Mouse (Mus musculus): Measurements from ENCODE around the gene Macf1. TPM values are rescaled to one million over a fixed set of nuclear protein-coding genes. Genes with fewer than 3 reads are reported as not detected.
"Not testable (repeated sequence)": the region's sequence is repeated elsewhere in the genome, so short reads cannot be mapped to it uniquely, and the experiment has no call there.

Macf1 gene
- total RNA-seq, 2 experiments from 2014 or later, result 108 to 123 TPM

DNA sequence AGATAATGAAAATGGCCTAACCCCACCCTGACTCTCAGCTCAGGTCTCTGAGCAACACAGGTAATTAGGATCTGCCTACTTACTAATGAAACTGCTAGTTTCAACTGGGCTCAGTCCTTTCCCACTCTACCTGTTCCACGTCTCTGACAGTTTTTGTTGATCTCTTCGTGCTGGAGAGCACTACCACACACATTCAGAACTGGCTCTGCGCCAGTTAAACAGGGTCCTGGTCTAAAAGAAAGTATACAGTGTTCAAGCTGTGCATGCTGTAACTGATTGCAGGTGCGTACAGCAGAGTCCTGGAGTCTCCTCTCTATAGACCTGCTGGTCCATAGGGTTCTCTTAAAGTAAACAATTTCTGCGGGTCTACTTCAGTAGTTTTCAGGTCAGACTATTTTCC is 41.3 kb downstream of the Macf1 start:
- DNase-seq (ENCODE audit: low spot score in 2 of 2), result no peak

DNA sequence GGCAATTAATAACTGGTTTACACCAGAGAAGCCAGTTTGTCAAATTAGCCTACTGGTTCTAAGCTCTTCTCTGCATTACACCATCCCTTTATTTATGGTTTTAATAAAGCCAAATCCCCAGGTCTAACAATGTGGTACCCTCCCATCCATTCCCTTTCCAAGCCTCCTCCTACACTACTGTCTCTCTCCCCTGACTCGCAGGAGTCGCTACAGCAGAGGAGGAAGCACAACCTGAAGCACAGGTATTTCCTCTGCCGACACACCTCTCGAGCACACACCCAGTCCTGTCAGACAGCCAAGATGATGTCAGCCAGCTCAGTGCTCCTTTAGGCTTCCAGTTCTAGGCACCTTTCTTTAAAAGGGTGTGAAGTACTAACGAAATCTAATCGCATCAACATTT is 47.0 kb downstream of the Macf1 start:
- DNase-seq (ENCODE audit: low spot score in 2 of 2), result no peak

DNA sequence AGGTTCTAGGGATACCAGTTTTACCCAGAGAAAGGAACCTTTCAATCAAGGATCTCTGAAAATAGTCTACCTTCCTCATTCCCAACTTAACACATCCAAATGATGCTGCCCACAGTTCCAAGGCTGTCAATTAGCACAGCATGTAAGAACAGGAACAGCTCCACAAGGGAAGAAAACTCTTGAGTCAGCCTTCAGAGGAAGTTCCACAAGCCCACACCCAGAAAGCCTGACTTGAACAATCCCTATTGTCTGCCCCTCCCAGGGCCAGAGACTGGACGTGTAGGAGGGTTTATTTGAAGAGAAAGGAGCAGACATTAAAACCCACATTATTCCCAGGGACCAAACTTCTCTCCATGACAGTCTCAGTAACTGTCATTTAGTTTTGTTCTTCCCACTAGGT is 48.7 kb downstream of the Macf1 start:
- no peak for DNase-seq (ENCODE audit: low spot score in 2 of 2)

DNA sequence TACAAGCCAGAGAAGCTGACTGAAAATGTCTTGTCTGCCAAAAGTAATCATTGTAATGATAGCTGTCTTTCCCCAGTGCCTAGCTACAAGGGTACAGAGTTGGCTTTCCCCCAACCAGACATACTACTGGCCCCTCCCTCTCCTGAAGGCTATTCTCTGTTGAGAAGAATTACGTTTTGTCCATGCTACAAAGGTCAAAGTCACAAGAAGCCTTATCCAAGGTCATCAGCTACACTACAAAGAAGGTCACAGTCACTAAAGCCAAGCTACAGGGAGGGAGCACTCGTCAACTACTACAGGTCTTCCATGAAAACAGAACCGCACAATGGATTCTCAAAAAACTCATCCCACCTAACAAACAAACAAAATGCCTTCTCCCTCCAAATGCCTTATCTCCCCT is 49.7 kb downstream of the Macf1 start:
- DNase-seq (ENCODE audit: low spot score in 2 of 2), result no peak

DNA sequence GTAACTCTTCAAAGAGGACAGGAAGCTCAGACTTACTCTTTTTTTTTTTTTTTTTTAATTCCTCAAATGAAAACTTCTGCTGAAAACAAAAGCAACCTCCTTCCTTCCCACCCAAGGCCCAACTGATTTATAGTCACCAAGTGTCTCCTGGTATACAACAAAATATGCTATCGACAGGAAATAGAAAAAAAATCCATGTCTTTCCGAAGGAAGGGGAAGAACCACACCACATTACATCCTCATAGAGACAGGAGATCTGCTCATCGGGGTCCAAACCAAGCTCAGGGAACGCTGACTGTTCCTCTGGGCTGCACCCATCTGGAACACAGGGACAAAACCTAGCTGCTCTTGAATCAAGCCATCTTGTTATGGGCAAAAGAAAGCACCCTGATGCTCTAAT is 50.3 kb downstream of the Macf1 start:
- DNase-seq (ENCODE audit: low spot score in 2 of 2), result no peak

DNA sequence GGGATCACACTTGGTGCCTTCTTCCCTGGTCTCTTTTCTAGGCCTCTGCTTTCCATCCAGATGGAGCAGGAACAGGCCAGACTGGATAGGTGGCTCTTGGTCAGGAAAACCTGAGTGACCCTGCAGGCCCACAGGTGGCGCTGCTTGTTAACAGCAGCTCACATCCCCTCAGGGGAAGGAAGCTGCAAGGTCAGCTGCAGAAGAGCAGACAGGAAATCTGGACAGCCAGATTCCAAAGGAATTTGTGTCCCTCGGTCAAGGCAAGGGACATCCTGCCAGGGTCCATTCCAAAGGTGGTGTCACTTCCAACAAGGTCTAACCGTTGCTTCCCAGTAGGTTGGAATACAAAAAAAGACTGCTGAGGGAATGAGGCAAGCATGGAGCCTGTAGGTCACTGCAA is 50.8 kb downstream of the Macf1 start:
- peak; percentile 57 to 63 for DNase-seq (ENCODE audit: low spot score in 2 of 2)

DNA sequence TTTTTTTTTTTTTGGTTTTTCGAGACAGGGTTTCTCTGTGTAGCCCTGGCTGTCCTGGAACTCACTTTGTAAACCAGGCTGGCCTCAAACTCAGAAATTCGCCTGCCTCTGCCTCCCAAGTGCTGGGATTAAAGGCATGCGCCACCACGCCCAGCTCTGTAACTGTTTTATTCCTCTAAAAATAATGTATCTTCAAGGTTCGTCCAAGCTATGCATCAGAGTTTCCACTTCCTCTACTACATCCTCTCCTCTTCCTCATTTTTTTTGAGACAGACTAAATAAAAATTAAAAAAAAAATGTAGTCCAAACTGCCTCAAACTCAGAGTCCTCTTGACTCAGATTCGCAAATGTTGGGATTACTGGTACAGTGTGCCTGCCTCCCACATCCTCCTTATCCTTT is 52.0 kb downstream of the Macf1 start:
- not testable (repeated sequence) for DNase-seq (ENCODE audit: low spot score in 2 of 2)

DNA sequence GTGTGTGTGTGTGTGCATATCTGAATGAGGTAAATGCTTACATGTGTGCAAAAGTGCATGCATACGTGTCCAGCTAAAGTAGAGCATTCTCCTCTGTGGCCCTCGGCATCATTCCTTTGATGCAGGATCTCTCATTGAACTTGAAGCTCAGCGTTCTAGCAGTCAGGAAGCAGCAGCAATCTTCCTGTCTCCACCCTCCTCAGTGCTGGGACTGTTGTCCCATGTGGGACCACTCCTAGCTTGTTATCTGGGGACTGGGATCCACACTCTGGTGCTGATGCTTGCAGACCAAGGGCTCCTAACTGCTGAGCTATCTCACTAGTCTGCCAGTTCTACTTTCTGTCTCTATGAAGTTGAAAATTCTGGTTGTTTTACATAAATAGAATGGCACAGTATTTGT is 52.5 kb downstream of the Macf1 start:
- DNase-seq (ENCODE audit: low spot score in 2 of 2), result no peak

DNA sequence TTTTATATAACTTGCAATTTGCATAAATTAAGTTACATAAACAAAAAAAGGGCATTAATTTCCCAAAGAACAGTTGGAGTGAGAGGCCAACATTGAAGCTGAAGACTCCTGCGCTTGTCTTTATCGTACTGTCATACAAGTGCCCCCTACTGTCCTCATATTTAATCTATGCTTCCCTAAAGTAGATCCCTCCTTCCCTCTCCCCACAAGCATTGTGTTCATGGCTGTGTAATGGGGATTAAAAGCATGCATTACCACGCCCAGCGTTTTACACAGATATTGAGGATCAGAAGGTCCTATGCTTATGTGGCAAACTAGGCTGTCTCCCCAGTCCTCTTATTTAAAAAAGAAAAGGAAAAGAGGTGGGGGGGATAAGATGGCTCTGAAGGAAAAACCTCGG is 56.5 kb downstream of the Macf1 start:
- DNase-seq (ENCODE audit: low spot score in 2 of 2), result no peak

DNA sequence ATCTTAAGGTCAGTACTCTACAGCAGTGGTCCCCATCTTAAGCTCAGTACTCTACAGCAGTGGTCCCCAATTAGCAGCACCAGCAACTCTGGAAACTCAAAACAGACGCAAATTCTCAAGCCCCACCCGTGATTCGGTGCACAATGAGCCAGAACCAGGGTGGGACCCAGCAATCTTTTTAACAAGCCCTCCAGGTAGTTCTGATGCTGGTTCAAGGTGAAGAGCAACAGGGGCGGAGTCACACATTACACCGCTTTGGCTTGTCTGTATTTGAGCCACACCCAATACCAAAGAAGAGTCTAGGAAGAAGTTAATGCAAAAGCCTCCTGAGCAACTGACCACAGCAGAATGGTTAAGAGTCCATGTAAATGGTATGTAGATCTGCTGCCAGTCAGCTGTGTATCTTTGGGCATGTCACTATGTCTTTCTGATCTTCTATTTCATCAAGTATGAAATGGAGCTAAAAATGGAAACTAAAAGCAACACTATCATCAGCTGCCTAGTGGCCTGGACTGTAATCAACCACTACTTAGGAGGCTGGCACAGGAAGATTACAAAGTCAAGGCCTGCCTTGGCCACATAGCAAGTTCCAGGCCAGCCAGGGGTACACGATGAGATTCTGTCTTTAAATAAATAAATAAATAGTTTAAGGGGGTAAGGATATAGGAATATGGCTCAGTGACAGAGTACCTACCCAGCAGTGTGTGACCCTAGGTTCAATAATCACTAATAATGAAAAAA is 58.7 kb downstream of the Macf1 start:
- no peak for DNase-seq (ENCODE audit: low spot score in 2 of 2)

DNA sequence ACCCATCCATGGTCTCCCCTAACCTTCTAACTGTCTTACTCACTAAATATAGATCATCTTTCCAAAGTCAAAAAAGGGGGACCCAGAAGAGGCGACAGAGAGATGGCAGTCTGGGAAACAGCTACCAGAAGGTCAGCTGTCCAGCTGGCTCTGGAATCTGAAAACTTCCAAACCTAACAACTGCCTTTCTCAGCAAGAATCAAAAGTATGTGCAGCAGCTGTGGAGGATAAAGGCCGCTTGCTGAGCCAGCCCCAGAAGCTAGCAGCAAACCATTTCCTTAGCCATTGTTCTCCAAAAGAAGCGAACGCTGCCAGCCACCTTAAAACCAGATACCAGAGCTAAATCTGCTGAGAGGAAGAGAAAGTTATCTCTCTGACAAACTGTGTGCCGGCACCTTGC is 59.7 kb downstream of the Macf1 start:
- no peak for DNase-seq (ENCODE audit: low spot score in 2 of 2)

DNA sequence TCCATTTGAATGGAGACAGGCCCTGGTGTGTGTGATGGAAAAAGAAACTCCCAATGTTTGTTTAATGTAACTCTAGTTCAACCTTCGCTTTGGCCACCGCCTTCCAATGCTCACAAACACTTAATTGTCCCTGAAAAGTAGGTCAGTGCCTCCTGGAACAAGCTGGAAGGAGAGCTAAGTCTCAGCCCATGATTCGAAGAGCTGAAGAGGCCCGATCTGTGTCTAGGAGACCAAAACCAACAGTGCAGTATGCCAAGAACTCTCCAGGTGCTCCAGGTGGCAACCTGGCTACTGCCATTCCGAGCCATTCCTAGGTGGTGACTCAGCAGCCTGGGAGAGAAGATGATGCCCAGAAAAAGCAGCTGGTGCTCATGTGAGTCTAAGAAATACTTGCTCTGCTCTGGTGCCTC is 60.4 kb downstream of the Macf1 start:
- no peak for DNase-seq (ENCODE audit: low spot score in 2 of 2)

DNA sequence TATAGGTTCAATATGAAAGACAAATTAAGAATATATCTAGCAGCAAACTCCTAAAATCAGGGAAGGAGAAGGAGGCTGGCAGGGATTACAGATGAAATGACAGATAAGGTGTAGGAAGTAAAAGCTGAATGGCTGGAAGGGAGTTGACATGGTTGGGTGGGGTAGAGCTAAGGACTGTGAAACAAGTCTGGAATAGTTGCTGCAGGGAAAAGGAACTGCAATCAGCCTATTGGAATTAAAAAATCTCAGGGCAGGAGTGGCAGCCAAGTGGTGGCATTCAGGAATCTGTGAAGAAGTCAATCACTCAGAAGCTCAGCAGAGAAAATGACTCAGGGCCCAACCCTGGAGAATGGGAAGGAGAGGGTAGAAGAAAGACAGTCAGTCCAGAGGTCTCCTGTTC is 62.4 kb downstream of the Macf1 start:
- no peak for DNase-seq (ENCODE audit: low spot score in 2 of 2)

DNA sequence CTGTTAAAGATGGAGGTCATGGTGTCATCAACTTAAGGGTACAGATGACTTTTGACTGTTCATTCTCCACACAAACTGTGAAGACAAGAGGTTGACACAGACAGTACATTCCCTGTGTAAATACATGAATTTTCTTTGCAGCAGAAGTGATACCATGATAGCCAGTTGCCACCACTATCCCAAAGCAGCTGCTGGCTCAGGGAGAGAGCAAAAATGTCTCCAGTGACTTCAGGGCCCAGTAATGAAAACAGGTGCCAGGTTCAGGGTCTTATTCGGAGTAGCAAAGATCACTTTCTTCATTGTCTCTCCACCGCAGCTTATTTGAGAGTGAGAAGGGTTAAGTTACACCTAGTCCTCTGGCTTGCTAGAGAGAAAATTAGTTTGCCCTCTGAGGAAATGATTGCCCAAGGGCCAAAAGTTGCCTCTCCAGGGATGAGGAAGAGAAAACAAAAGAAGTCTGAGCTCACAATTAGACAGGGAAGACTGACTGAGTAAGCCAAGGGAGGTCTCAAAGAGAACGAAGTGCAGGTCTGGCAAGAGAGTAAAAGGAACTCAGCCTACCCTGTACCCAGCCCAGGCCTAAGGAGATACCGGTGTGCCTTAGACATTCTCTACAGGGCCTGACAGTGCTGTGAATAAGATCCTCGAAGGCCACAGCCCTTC is 66.3 kb downstream of the Macf1 start:
- no peak for DNase-seq (ENCODE audit: low spot score in 2 of 2)

DNA sequence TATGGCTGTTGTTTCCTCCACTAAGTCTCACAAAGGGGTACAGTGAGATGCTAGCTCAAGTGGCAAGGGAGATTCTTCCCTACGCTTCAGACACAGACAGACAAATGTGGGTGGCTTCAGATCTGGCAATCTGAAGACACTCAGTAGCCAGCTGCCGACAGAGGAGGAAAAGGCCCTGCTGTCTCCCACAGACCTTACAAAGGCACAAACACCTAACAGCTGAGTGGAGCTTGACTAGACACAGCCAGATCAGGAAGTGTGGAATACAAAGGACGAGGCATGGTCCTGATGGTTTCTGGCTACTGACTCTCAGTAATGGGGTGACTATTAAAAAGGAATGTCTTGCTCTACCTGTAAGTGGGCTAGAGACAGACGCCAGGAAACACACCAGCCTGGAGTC is 67.2 kb downstream of the Macf1 start:
- no peak for DNase-seq (ENCODE audit: low spot score in 2 of 2)

DNA sequence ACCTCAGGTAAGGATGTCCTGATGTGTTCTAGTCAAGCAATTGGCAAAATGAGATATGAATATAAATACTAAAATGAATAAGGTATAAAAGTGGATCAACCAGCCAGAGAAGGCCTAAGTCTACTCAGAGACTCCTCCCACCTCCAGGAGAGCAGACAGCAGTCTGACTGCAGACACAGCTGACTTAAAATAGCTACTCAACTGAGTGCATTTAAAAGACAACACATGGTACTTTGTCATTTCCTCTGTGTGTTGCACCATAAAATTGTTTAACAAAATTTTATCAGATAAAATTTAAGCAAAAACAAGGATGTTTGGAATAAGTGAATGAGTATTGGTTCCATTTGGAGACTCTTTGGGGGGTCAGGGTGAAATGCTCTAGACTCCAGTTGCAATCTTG is 67.7 kb downstream of the Macf1 start:
- DNase-seq (ENCODE audit: low spot score in 2 of 2), result no peak

DNA sequence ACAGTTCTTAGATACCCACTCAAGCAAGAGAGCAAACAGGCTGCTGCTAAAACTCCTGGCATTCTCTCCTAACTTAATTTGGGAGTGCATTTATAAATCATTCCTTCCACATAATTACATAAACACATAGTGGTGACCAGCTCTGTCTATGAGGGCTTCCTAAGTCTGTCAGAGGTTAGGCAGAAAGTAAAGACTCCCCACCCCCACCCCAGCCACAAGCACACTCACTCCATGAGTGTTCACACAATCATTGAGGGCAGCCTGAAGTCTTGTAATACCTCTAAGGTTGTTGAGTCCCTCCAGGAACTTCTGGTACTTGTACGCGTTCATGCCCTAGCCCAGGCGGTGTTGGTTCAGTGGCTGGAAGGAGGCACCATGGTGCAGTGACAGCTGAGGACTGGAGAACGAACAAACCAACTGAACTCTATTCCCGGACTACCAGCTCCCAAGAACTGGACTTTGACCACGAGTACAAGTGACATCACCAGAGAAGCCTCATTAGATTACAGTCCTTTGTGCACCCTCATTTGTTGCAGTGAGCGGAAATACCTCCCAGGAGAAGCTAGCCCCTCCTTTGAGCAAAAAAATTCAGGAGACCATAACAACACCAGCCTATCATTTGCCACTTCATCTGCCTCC is 70.7 kb downstream of the Macf1 start:
- no peak for DNase-seq (ENCODE audit: low spot score in 2 of 2)

DNA sequence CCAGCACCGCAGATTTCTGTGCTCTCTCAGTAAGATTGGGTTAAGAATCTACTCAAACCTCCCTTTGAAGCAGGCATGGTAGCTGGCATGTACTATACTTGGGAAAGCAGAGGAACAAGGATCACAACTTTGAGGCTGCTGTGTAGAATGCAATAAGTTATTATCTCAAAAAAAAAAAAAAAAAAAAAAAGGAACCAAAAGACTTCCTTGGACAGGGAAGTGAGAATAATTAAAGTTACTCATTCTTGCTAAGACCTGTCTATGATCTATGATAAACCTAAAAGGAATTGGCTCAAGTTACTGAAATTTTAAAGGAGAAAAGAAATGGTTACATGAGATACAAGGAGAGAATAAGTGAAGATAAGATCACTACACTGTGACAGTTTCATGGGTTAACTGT is 72.2 kb downstream of the Macf1 start:
- no peak for DNase-seq (ENCODE audit: low spot score in 2 of 2)

DNA sequence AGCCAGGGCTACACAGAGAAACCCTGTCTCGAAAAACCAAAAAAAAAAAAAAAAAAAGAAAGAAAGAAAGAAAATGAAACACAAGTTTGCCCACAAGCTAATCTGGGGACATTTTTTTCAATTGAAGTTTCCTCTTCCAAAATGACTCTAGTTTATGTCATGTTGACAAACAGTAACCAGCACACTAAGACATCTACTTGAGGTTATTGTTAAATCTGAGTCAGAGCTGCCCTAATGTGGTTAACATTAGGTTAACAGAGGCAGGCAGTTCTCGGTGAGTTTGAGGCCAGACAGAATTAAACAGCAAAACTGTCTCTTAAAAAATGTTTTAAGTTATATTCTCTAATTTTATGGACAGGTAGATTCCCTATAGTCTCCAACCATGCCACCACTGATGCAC is 72.9 kb downstream of the Macf1 start:
- DNase-seq (ENCODE audit: low spot score in 2 of 2), result no peak

DNA sequence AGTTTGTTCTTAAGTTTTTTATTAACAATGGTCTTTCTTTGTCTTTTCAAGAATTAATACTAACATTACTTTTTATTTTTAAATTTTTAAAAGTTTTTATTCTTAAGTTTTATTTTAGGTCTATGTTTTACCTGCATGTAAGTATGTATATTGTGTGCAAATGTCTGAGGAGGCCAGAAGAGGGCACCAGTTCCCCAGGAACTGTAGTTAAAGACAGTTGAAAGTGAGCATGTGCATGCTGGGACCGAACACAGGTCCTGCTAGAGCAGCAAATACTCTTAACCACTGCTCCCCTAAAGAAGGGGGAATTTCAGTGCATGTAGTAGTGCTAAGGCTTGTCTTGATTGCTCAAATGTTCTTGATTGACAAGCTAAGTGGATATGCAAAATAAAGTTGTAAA is 77.0 kb downstream of the Macf1 start:
- DNase-seq (ENCODE audit: low spot score in 2 of 2), result no peak

DNA sequence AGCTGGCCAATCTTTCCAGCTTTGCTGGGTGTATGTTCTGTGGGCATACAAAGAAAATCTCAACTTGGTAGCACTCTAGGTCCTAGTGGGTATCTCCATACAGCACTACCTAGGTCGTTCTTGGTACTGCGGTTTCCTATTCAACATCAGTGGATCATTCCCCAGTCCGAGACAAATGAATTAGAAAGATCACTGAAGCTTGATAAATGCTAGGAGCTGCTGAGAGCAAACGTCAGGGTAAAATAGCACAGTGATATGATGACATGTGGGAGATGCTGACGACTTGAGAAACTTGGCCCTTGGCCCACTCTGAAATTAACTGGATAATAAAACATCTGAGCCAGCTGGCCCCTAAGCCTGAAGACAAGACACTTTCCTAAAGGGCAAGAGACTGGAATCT is 78.2 kb downstream of the Macf1 start:
- DNase-seq (ENCODE audit: low spot score in 2 of 2), result no peak

DNA sequence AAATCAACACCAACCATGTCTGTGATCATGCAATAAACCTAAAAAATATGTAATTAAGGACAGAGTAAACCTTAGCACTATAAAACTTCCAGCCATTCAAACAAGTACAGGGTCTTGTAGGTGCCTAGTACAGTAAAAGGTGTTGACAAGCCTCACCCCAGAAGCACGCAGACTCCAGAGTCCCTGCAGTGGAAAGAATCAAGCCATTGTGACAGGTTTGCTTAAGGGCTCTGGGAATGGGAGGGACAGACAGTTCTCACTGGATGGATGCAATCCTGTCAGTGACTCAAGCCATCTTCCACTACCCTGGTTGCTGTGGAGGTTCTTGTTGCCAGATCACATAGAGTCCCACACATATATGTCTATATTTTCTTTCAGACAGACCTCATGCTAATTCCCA is 78.9 kb downstream of the Macf1 start:
- no peak for DNase-seq (ENCODE audit: low spot score in 2 of 2)

Data from adrenal gland, adult 18-20 months (tissue).